Mouse (Mus musculus) heart, postnatal 14 days (tissue): Measurements from ENCODE around the gene Borcs7. TPM values are rescaled to one million over a fixed set of nuclear protein-coding genes. Genes with fewer than 3 reads are reported as not detected.

Experiments used
- DNase-seq, 2 experiments: peaks; one replicate each; pipeline ENCODE4 v3.0.0; 2021 to 2022
- intact Hi-C: fragments of 180-260 bp; cut with DNase I; formaldehyde crosslinking; loops from one replicate; pipeline ENCODE4 v1.15.1; 2025
- total RNA-seq, 2 experiments: library from RNA; stranded (reverse); gene quantifications; 2 replicates each; pipeline ENCODE4 v1.2.3; 2021

Gene Borcs7
- total RNA-seq, 2 experiments from 2014 or later, result 8.7 to 9.6 TPM

DNA sequence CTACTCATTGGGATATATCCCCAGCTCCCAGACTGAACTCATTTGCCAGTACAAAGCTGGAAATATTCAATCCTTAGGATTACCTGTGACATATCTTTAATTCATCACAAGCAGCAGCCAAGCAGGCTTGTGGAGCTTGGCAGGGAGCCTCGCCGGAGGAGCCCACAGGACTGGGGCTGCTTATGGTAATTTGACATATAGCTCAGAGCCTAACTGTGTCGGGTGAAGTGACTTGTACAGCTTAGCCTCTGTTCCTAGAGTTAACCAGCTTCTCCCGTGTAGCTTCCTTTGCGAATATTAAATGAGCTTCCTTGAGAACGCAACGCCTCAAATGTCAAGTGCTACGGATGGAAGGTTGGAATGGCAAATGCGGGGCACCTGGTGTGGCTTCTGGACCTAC is 55.0 kb downstream of the Borcs7 start:
- intact Hi-C loops, result no loop called here
- no peak for DNase-seq

DNA sequence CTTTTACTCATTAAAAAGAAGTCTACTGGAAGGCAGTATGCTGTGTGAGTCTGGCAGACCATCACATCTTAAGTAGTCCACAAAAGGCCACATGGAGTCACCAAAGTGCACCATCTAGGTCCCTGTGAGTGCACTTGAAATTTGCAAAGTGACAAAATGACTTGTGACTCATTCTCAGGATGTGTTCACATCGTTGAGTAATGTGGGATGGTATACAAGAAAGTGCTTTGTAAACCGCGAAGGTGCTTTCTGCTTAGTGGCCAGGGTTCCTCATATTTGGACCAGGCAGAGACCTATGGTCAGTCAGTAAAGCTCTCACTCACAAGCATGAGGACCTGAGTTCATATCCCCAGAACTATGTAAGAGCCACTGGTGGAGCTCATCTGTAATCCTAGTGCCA is 58.1 kb downstream of the Borcs7 start:
- intact Hi-C loops, result no loop called here
- no peak for DNase-seq

DNA sequence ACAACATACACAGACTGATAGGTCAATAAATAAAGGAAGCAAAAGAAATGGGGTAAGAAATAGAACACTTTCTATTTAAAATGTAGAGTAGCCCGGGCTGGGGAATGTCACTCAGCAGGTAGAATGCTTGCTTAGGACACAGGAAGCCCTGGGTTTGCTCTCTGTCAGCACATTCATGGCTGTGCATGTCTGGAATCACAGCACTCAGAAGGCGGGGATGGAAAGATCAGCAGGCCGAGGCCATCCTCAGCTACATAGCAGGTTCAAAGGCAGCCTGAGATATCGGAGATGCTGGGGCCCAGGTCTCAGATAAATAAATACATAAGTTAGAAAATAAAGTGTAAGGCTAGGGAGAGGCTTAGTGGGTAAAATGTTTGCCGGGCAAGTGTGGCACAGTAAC is 62.5 kb downstream of the Borcs7 start:
- no peak for DNase-seq
- intact Hi-C loops, result no loop called here

Other genes with a start within 250 kb of the Borcs7 start
- gene Trim8, start 188.2 kb upstream of the Borcs7 start, total RNA-seq, result 10 to 100 TPM; 47.6 to 50.0 TPM
- gene Arl3, start 116.7 kb upstream of the Borcs7 start, total RNA-seq, result 10 to 100 TPM; 29.7 to 30.0 TPM
- gene Sfxn2, start 116.5 kb upstream of the Borcs7 start, total RNA-seq, result 1 to 10 TPM; 4.1 to 5.3 TPM
- 10 to 100 TPM; 60.3 to 68.7 TPM for gene Wbp1l, start 90.8 kb upstream of the Borcs7 start, total RNA-seq
- not detected for gene Cyp17a1, start 16.7 kb upstream of the Borcs7 start, total RNA-seq
- 10 to 100 TPM; 73.6 to 79.9 TPM for gene As3mt, start 17.6 kb downstream of the Borcs7 start, total RNA-seq
- gene Cnnm2, start 71.7 kb downstream of the Borcs7 start, total RNA-seq, result 1 to 10 TPM; 6.4 to 7.2 TPM